Mouse (Mus musculus) brain, adult 2 months (tissue): ENCODE results near the gene Ccdc158.

ENCODE experiments used
- DNase-seq: peaks from one replicate; pipeline ENCODE4 v3.0.0; 2011; ENCODE audit warnings: low read depth, low spot score

Gene Ccdc158

GRCm38 (mm10) chr5:92674859-92675573 lies at the start of gene Ccdc158:
Gene Ccdc158, minus strand, starts transcription at chr5:92675271.
- DNase-seq = peak; percentile 79

- no peak for DNase-seq
Measured at GRCm38 (mm10) chr5:92721610-92722009, 46.5 kb upstream of the Ccdc158 start.

GRCm38 (mm10) chr5:92718856-92719255 lies 43.8 kb upstream of the Ccdc158 start:
- DNase-seq = no peak

GRCm38 (mm10) chr5:92717666-92718360 lies 42.7 kb upstream of the Ccdc158 start:
- DNase-seq = no peak

- DNase-seq = no peak
Measured at GRCm38 (mm10) chr5:92715890-92716289, 40.8 kb upstream of the Ccdc158 start.

- DNase-seq = no peak
Measured at GRCm38 (mm10) chr5:92715319-92715718, 40.2 kb upstream of the Ccdc158 start.

GRCm38 (mm10) chr5:92714886-92715285 lies 39.8 kb upstream of the Ccdc158 start:
- DNase-seq = no peak

GRCm38 (mm10) chr5:92712621-92713395 lies 37.7 kb upstream of the Ccdc158 start:
- no peak for DNase-seq

- no peak for DNase-seq
Measured at GRCm38 (mm10) chr5:92711666-92712290, 36.7 kb upstream of the Ccdc158 start.

- no peak for DNase-seq
Measured at GRCm38 (mm10) chr5:92710779-92711178, 35.7 kb upstream of the Ccdc158 start.

- no peak for DNase-seq
Measured at GRCm38 (mm10) chr5:92707921-92708491, 32.9 kb upstream of the Ccdc158 start.

GRCm38 (mm10) chr5:92703671-92704070 lies 28.6 kb upstream of the Ccdc158 start:
- DNase-seq = no peak

GRCm38 (mm10) chr5:92701750-92702149 lies 26.7 kb upstream of the Ccdc158 start:
- DNase-seq = no peak

- DNase-seq = peak; percentile 43
Measured at GRCm38 (mm10) chr5:92698837-92699529, 23.9 kb upstream of the Ccdc158 start.

GRCm38 (mm10) chr5:92698131-92698836 lies 23.2 kb upstream of the Ccdc158 start:
- peak; percentile 20 for DNase-seq

GRCm38 (mm10) chr5:92694316-92694995 lies 19.4 kb upstream of the Ccdc158 start:
- DNase-seq = peak; percentile 15

- DNase-seq = no peak
Measured at GRCm38 (mm10) chr5:92693744-92694143, 18.7 kb upstream of the Ccdc158 start.

GRCm38 (mm10) chr5:92692206-92693007 lies 17.3 kb upstream of the Ccdc158 start:
- DNase-seq = no peak

- DNase-seq = peak; percentile 9
Measured at GRCm38 (mm10) chr5:92688569-92688968, 13.5 kb upstream of the Ccdc158 start.
